Mouse (Mus musculus): Measurements from ENCODE around the gene Gpatch4. TPM values are rescaled to one million over a fixed set of nuclear protein-coding genes. Genes with fewer than 3 reads are reported as not detected.

The Gpatch4 gene
- total RNA-seq, 2 experiments from 2014 or later = 5.4 to 8.4 TPM

GRCm38 (mm10) chr3:88087688-88088087, 44.8 kb downstream of the Gpatch4 start:
- no peak for ATAC-seq (replicated peaks; ENCODE audit: low FRiP score, poor library complexity, severe bottlenecking)

- no peak for ATAC-seq (replicated peaks; ENCODE audit: low FRiP score, poor library complexity, severe bottlenecking)
These were observed 47.2 kb downstream of the Gpatch4 start for GRCm38 (mm10) chr3:88090106-88090505.

GRCm38 (mm10) chr3:88090616-88091015, 47.7 kb downstream of the Gpatch4 start:
- ATAC-seq (replicated peaks; ENCODE audit: low FRiP score, poor library complexity, severe bottlenecking) = no peak

GRCm38 (mm10) chr3:88094126-88094525, 51.2 kb downstream of the Gpatch4 start:
- no peak for ATAC-seq (replicated peaks; ENCODE audit: low FRiP score, poor library complexity, severe bottlenecking)

GRCm38 (mm10) chr3:88097666-88098065, 54.8 kb downstream of the Gpatch4 start:
- ATAC-seq (replicated peaks; ENCODE audit: low FRiP score, poor library complexity, severe bottlenecking) = no peak

- no peak for ATAC-seq (replicated peaks; ENCODE audit: low FRiP score, poor library complexity, severe bottlenecking)
These were observed 57.3 kb downstream of the Gpatch4 start for GRCm38 (mm10) chr3:88100251-88100650.

GRCm38 (mm10) chr3:88101736-88102135, 58.8 kb downstream of the Gpatch4 start:
- no peak for ATAC-seq (replicated peaks; ENCODE audit: low FRiP score, poor library complexity, severe bottlenecking)

GRCm38 (mm10) chr3:88102196-88102595, 59.3 kb downstream of the Gpatch4 start:
- no peak for ATAC-seq (replicated peaks; ENCODE audit: low FRiP score, poor library complexity, severe bottlenecking)

GRCm38 (mm10) chr3:88102611-88103010, 59.7 kb downstream of the Gpatch4 start:
- ATAC-seq (replicated peaks; ENCODE audit: low FRiP score, poor library complexity, severe bottlenecking) = no peak

Other genes starting within 250 kb of the Gpatch4 start
- not detected in 2 replicates for gene Ntrk1, start 247.9 kb upstream of the Gpatch4 start, total RNA-seq (2015; ENCODE audit: low replicate concordance)
- gene Ntrk1, start 247.9 kb upstream of the Gpatch4 start, total RNA-seq (2017; ENCODE audit: low replicate concordance) = not detected in 2 replicates
- not detected in 2 replicates for gene Insrr, start 246.2 kb upstream of the Gpatch4 start, total RNA-seq (2015; ENCODE audit: low replicate concordance)
- not detected in 2 replicates for gene Insrr, start 246.2 kb upstream of the Gpatch4 start, total RNA-seq (2017; ENCODE audit: low replicate concordance)
- gene Pear1, start 218.8 kb upstream of the Gpatch4 start, total RNA-seq (2015; ENCODE audit: low replicate concordance) = 1.3 TPM in 1 of 2 replicates, not detected in the other
- gene Pear1, start 218.8 kb upstream of the Gpatch4 start, total RNA-seq (2017; ENCODE audit: low replicate concordance) = 0.98 and 1.0 TPM in 2 replicates
- 1.3 and 1.4 TPM in 2 replicates for gene Sh2d2a, start 196.4 kb upstream of the Gpatch4 start, total RNA-seq (2015; ENCODE audit: low replicate concordance)
- 0.51 and 0.83 TPM in 2 replicates for gene Sh2d2a, start 196.4 kb upstream of the Gpatch4 start, total RNA-seq (2017; ENCODE audit: low replicate concordance)
- 12.6 and 17.7 TPM in 2 replicates for gene Prcc, start 157.5 kb upstream of the Gpatch4 start, total RNA-seq (2015; ENCODE audit: low replicate concordance)
- gene Prcc, start 157.5 kb upstream of the Gpatch4 start, total RNA-seq (2017; ENCODE audit: low replicate concordance) = 12.0 and 13.2 TPM in 2 replicates
- gene Hdgf, start 136.8 kb upstream of the Gpatch4 start, total RNA-seq (2015; ENCODE audit: low replicate concordance) = 255 and 262 TPM in 2 replicates
- gene Hdgf, start 136.8 kb upstream of the Gpatch4 start, total RNA-seq (2017; ENCODE audit: low replicate concordance) = 349 and 393 TPM in 2 replicates
- gene Mrpl24, start 123.6 kb upstream of the Gpatch4 start, total RNA-seq (2015; ENCODE audit: low replicate concordance) = 68.1 and 70.4 TPM in 2 replicates
- 31.3 and 38.0 TPM in 2 replicates for gene Mrpl24, start 123.6 kb upstream of the Gpatch4 start, total RNA-seq (2017; ENCODE audit: low replicate concordance)
- gene Isg20l2, start 112.8 kb upstream of the Gpatch4 start, total RNA-seq (2015; ENCODE audit: low replicate concordance) = 13.3 and 16.8 TPM in 2 replicates
- 11.6 and 11.7 TPM in 2 replicates for gene Isg20l2, start 112.8 kb upstream of the Gpatch4 start, total RNA-seq (2017; ENCODE audit: low replicate concordance)
- 2.5 and 5.0 TPM in 2 replicates for gene Rrnad1, start 112.4 kb upstream of the Gpatch4 start, total RNA-seq (2015; ENCODE audit: low replicate concordance)
- gene Rrnad1, start 112.4 kb upstream of the Gpatch4 start, total RNA-seq (2017; ENCODE audit: low replicate concordance) = 4.9 and 5.3 TPM in 2 replicates
- gene Crabp2, start 94.4 kb upstream of the Gpatch4 start, total RNA-seq (2015; ENCODE audit: low replicate concordance) = not detected in 2 replicates
- not detected in 2 replicates for gene Crabp2, start 94.4 kb upstream of the Gpatch4 start, total RNA-seq (2017; ENCODE audit: low replicate concordance)
- not detected in 2 replicates for gene Nes, start 72.0 kb upstream of the Gpatch4 start, total RNA-seq (2015; ENCODE audit: low replicate concordance)
- gene Nes, start 72.0 kb upstream of the Gpatch4 start, total RNA-seq (2017; ENCODE audit: low replicate concordance) = not detected in 2 replicates
- not detected in 2 replicates for gene Bcan, start 42.9 kb upstream of the Gpatch4 start, total RNA-seq (2015; ENCODE audit: low replicate concordance)
- not detected in 2 replicates for gene Bcan, start 42.9 kb upstream of the Gpatch4 start, total RNA-seq (2017; ENCODE audit: low replicate concordance)
- gene Hapln2, start 15.5 kb upstream of the Gpatch4 start, total RNA-seq (2015; ENCODE audit: low replicate concordance) = not detected in 2 replicates
- not detected in 2 replicates for gene Hapln2, start 15.5 kb upstream of the Gpatch4 start, total RNA-seq (2017; ENCODE audit: low replicate concordance)
- 11.9 and 12.2 TPM in 2 replicates for gene Naxe, start 15.4 kb downstream of the Gpatch4 start, total RNA-seq (2015; ENCODE audit: low replicate concordance)
- gene Naxe, start 15.4 kb downstream of the Gpatch4 start, total RNA-seq (2017; ENCODE audit: low replicate concordance) = 5.5 and 7.6 TPM in 2 replicates
- gene Ttc24, start 35.2 kb downstream of the Gpatch4 start, total RNA-seq (2015; ENCODE audit: low replicate concordance) = not detected in 2 replicates
- gene Ttc24, start 35.2 kb downstream of the Gpatch4 start, total RNA-seq (2017; ENCODE audit: low replicate concordance) = not detected in 2 replicates
- 29.8 and 31.4 TPM in 2 replicates for gene Iqgap3, start 38.9 kb downstream of the Gpatch4 start, total RNA-seq (2015; ENCODE audit: low replicate concordance)
- 56.3 and 60.7 TPM in 2 replicates for gene Iqgap3, start 38.9 kb downstream of the Gpatch4 start, total RNA-seq (2017; ENCODE audit: low replicate concordance)
- 36.9 and 37.8 TPM in 2 replicates for gene Mef2d, start 99.3 kb downstream of the Gpatch4 start, total RNA-seq (2015; ENCODE audit: low replicate concordance)
- gene Mef2d, start 99.3 kb downstream of the Gpatch4 start, total RNA-seq (2017; ENCODE audit: low replicate concordance) = 15.3 and 16.9 TPM in 2 replicates
- gene Rhbg, start 211.6 kb downstream of the Gpatch4 start, total RNA-seq (2015; ENCODE audit: low replicate concordance) = not detected in 2 replicates
- not detected in 2 replicates for gene Rhbg, start 211.6 kb downstream of the Gpatch4 start, total RNA-seq (2017; ENCODE audit: low replicate concordance)
- gene Gm38392, start 244.1 kb downstream of the Gpatch4 start, total RNA-seq (2015; ENCODE audit: low replicate concordance) = not detected in 2 replicates
- gene Gm38392, start 244.1 kb downstream of the Gpatch4 start, total RNA-seq (2017; ENCODE audit: low replicate concordance) = not detected in 2 replicates